Mouse (Mus musculus) lung, postnatal 0 days (tissue): ENCODE results near the gene Adcy2. TPM values are rescaled to one million over a fixed set of nuclear protein-coding genes. Genes with fewer than 3 reads are reported as not detected.

ENCODE experiments used
- ATAC-seq: fragments of 200-750 bp; cut with Nextera tagmentation; 2 replicates; pipeline ENCODE4 v1.8.0; 2017; ENCODE audit warnings: moderate library complexity
- DNase-seq: peaks from one replicate; pipeline ENCODE4 v3.0.0-alpha.2; 2016; ENCODE audit warnings: low spot score
- H3K27ac ChIP-seq: fragments of 300-500 bp; sonication (generic); 2 replicates; pipeline ENCODE4 v1.5.1; 2014; ENCODE audit warnings: antibody characterized with exemption, mild to moderate bottlenecking, low read length, mixed read lengths
- H3K27me3 ChIP-seq: fragments of 300-500 bp; sonication (generic); replicated peaks from 2 replicates; pipeline ENCODE4 v1.6.1; 2014; ENCODE audit warnings: low read length, mixed read lengths; ENCODE audit not compliant: insufficient read depth
- H3K36me3 ChIP-seq: fragments of 300-500 bp; sonication (generic); 2 replicates; pipeline ENCODE4 v1.6.1; 2014; ENCODE audit warnings: low read length, mixed read lengths; ENCODE audit not compliant: insufficient read depth
- H3K4me1 ChIP-seq: fragments of 300-500 bp; sonication (generic); 2 replicates; pipeline ENCODE4 v1.6.1; 2014; ENCODE audit warnings: antibody characterized with exemption, low read depth, low read length, mixed read lengths; ENCODE audit not compliant: insufficient read depth
- H3K4me2 ChIP-seq: fragments of 300-500 bp; sonication (generic); replicated peaks from 2 replicates; pipeline ENCODE4 v1.6.1; 2014; ENCODE audit warnings: low read depth, mild to moderate bottlenecking, low read length, moderate library complexity, mixed read lengths
- H3K4me3 ChIP-seq: fragments of 300-500 bp; sonication (generic); 2 replicates; pipeline ENCODE4 v1.5.1; 2014; ENCODE audit warnings: low read depth, low read length
- H3K9ac ChIP-seq: fragments of 300-500 bp; sonication (generic); replicated peaks from 2 replicates; pipeline ENCODE4 v1.6.1; 2014; ENCODE audit warnings: low read depth, mild to moderate bottlenecking
- H3K9me3 ChIP-seq: fragments of 300-500 bp; sonication (generic); 2 replicates; pipeline ENCODE4 v1.6.1; 2016; ENCODE audit warnings: low read length, mixed read lengths
- CTCF ChIP-seq: IDR thresholded peaks from 2 replicates; pipeline ENCODE4 v1.5.1; 2016; ENCODE audit warnings: antibody characterized with exemption, mild to moderate bottlenecking
- EP300 ChIP-seq: IDR thresholded peaks from 2 replicates; pipeline ENCODE4 v1.6.1; 2016; ENCODE audit warnings: antibody characterized with exemption, mild to moderate bottlenecking, control low read depth
- WGBS: fragments of 180-500 bp; shearing (Covaris S2); extraction: QIAGEN DNeasy Blood & Tissue Kit; methylation state at CpG from one replicate; pipeline ENCODE4 v1.1.7; 2014; 5-methylcytosine and 5-hydroxymethylcytosine counted together
- polyA plus RNA-seq: library from polyadenylated mRNA; unstranded; fragments of >200 nt; fragmentation: Nextera tagmentation; extraction: Ambion mirVana; gene quantifications from 2 replicates; pipeline ENCODE4 v1.2.1, GENCODE M21; 2015

Adcy2 gene
- polyA plus RNA-seq, 1 experiment from 2014 or later, result 12.5 TPM

DNA sequence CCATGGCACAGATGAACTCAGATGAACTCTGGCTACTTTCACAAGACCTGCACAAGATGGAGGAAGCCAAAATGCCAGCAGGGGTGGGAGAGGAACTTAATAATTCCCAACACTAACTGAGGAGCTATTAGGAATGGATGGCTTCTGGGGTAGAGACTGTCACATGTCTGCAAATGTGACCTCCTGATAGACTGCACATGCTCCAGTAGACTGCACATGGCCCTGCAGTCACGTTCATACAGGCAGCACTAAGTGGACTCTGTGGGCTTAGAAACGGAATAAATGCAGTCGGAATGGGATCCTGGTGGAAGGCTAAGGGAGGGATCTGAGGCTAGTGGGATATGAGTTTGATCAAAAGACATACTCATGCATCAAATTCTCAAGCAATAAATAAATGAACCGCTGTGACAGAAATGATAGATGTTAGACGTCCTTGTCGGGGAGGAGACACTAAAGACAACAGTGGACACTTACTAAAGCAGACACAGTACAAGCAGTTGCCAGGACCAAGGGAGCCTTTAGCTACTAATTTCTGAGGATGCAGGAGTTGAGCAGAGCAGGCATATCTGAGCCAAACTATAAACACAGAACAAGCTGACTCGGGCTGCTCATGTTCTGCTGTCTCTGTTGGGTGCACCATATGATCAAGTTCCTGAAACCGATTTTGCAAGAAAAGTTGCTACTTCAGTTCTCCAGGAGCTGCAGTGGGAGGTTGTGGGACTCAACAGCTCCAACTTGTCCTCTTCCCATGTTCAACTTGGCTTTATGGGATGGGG lies 211.9 kb downstream of the Adcy2 start:
- DNase-seq (no peak), ATAC-seq (peak; percentile 46; the same call in 1 of the 2 replicates)
- H3K9ac ChIP-seq, result no peak overlapping the region
- WGBS, result 67% methylated on average over 8 of the region's 8 CpGs
- H3K4me1 ChIP-seq, result no peaks in the 10 kb centered on the region
- H3K27me3 ChIP-seq, result no peaks in the 10 kb centered on the region
- H3K4me3 ChIP-seq, result no peak overlapping the region
- TF ChIP-seq EP300 (no peak), CTCF (no peak)
- H3K27ac ChIP-seq, result no peak overlapping the region; the same call in 1 of the 2 replicates
- no peaks in the 10 kb centered on the region for H3K9me3 ChIP-seq
- no peak overlapping the region for H3K4me2 ChIP-seq
- H3K36me3 ChIP-seq, result no peaks in the 10 kb centered on the region

DNA sequence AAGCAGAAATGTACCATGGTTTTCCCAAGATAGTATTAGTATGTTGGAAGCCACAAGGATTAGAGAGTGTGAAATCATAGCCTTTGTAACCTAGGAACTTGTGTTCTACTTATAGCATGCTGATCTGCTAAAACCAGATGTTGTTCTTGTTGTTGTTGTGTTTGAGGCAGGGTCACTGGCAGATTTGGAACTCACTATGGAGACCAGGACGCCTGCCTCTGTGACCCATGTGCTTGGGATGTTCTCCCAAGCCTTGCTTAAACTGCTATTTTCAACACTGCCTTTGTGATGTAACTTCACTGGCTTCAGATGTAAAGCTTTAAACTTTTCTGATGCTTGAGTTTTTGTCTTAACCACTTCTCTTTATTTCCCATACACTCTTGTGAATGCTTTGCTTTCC lies 216.2 kb downstream of the Adcy2 start:
- H3K36me3 ChIP-seq, result no peaks in the 10 kb centered on the region
- H3K27me3 ChIP-seq, result no peaks in the 10 kb centered on the region
- TF ChIP-seq CTCF (no peak), EP300 (no peak)
- DNase-seq (peak; percentile 54), ATAC-seq (peak; percentile 62)
- no peak overlapping the region for H3K9ac ChIP-seq
- WGBS, result 36% methylated on average over 1 of the region's 1 CpGs
- H3K4me3 ChIP-seq, result no peak overlapping the region
- no peaks in the 10 kb centered on the region for H3K9me3 ChIP-seq
- H3K4me2 ChIP-seq, result no peak overlapping the region
- H3K27ac ChIP-seq, result no peak overlapping the region
- H3K4me1 ChIP-seq, result no peaks in the 10 kb centered on the region

DNA sequence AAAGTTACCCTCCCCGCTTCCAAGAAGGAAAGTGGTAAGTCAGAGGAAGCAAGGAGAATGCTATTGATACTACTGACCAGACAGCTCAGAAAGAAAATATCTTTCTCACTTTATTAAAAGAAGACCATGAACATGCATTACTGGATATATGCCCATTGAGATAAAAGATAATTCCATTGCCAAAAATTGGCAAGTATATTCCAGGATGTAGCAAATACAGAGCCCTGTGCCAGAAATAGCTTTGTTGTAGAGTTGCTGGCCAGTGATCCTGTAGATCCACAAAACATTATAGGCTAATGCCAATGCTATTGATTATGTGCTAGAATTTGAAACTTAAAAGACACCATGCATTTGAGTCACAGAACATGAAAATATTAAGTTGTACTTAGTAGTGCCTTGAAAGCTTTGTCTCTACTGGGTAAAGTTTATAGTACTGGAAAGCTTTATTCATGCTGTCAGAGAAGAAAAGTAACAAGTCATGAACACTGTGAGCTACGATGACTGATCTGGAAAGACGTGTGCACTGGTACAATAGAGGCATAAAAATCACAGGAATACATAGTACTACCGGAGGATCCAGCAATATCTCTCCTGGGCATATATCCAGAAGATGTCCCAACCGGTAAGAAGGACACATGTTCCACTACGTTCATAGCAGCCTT lies 221.2 kb downstream of the Adcy2 start:
- Histone ChIP-seq H3K36me3 (no peaks in the 10 kb centered on the region), H3K4me2 (no peak overlapping the region), H3K9me3 (no peaks in the 10 kb centered on the region), H3K4me3 (no peak overlapping the region), H3K27me3 (no peaks in the 10 kb centered on the region), H3K27ac (no peak overlapping the region), H3K9ac (no peak overlapping the region), H3K4me1 (no peaks in the 10 kb centered on the region)
- peak; percentile 53 for DNase-seq
- 55% methylated on average over 6 of the region's 6 CpGs for WGBS
- peak; percentile 47 for ATAC-seq
- TF ChIP-seq EP300 (peak; percentile 37; the same call in 1 of the 2 replicates), CTCF (no peak)

DNA sequence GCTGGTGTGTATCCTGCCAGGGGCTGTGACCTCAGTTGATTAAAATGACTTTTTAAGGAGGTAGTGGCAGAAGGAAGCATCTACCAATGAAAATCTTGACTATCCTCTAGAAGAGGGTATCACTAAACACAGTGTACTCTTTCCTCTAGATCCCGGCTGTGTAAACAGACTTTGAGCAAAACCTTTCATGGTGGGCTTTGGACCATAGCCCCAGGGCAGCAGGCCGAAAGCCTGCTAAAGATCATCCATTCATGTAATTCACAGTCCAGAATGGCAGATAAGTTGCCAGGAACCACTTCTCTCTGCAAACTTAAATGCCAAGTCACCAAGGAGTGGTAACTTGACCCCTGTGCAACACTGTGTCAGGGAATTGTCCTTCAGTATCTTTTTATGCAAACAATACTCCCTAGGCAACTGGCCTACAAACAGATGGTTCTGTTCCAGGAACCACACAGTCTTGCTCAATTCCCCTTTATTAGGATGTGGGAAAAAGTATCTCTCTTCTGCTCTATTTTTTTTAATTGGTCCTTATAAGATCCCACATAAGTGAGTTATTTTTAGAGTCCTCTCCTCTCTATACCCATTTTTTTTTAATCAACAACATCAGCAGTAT lies 225.6 kb downstream of the Adcy2 start:
- H3K4me1 ChIP-seq, result no peaks in the 10 kb centered on the region
- H3K4me2 ChIP-seq, result no peak overlapping the region
- no peak overlapping the region for H3K9ac ChIP-seq
- no peaks in the 10 kb centered on the region for H3K9me3 ChIP-seq
- no peak for TF ChIP-seq CTCF
- peak; percentile 63 for TF ChIP-seq EP300
- ATAC-seq (peak; percentile 85), DNase-seq (peak; percentile 84)
- no peaks in the 10 kb centered on the region for H3K27me3 ChIP-seq
- no peaks in the 10 kb centered on the region for H3K36me3 ChIP-seq
- H3K27ac ChIP-seq, result no peak overlapping the region
- no peak overlapping the region for H3K4me3 ChIP-seq
- 26% methylated on average over 2 of the region's 2 CpGs for WGBS

DNA sequence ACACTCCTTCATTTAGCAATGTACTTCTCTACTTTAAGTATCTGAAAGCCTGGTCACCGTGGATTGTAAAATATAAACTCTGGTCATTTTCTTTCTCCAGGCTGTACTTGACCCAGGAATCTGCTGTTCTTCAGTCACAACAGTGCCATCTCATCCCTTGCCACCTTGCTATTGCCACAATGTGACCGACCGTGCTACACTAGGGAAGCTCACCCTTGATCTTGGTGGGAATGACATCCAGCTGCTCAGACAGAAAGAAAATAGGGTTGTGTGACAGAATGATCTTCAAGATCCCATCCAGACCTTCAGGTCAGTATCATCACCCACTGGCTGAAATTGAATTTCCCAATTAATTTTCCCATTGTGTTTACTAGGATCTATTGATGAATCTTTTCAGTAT lies 230.8 kb downstream of the Adcy2 start:
- Histone ChIP-seq H3K4me2 (no peak overlapping the region), H3K9me3 (no peaks in the 10 kb centered on the region), H3K9ac (no peak overlapping the region), H3K27ac (no peak overlapping the region), H3K36me3 (no peaks in the 10 kb centered on the region), H3K27me3 (no peaks in the 10 kb centered on the region), H3K4me1 (no peaks in the 10 kb centered on the region), H3K4me3 (no peak overlapping the region)
- peak; percentile 72 for ATAC-seq
- peak; percentile 47 for DNase-seq
- 55% methylated on average over 3 of the region's 3 CpGs for WGBS
- TF ChIP-seq EP300 (peak; percentile 63; the same call in 1 of the 2 replicates), CTCF (no peak)

DNA sequence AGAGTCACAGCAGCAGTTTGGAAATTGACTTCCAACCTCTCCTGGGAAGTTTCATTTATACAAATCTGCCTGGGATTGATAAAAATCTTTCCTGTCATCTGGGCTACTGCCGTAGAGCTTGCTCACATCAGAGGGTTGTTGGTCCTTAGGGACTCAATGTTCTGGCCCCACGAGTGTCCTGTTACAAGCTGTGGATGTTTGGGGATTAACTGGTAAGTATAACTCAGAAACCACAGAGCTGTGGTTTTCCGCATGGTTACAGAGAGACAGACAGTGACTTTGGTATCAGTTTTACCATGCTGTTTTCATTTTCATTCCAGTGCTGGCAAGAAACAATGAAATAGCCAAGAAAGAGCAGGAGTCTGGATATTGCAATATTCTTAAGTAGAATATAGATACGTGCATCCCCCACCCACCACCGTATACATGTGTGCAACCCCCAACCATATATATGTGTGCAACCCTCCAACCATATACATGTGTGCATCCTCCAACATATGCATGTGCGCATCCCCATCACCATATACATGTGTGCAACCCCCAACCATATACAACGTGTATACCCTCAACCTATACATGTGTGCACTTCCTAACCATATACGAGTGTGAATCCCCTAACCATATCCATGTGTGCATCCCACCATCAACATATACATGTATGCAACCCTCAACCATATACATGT lies 233.3 kb downstream of the Adcy2 start:
- DNase-seq (no peak), ATAC-seq (no peak)
- Histone ChIP-seq H3K9ac (no peak overlapping the region), H3K27ac (no peak overlapping the region), H3K9me3 (no peaks in the 10 kb centered on the region), H3K36me3 (no peaks in the 10 kb centered on the region), H3K4me1 (no peaks in the 10 kb centered on the region), H3K4me2 (no peak overlapping the region), H3K4me3 (no peak overlapping the region), H3K27me3 (no peaks in the 10 kb centered on the region)
- WGBS, result 80% methylated on average over 8 of the region's 8 CpGs
- TF ChIP-seq CTCF, result no peak
- TF ChIP-seq EP300, result no peak
